Mouse (Mus musculus): ENCODE results near the gene Agbl4. TPM values are rescaled to one million over a fixed set of nuclear protein-coding genes. Genes with fewer than 3 reads are reported as not detected.

The Agbl4 gene
- total RNA-seq, 2 experiments from 2014 or later = 22.3 to 22.7 TPM

- DNase-seq (ENCODE audit: low spot score in 2 of 2) = peak; percentile 40 to 68
Observed at GRCm38 (mm10) chr4:111443906-111444615, 1046.6 kb downstream of the Agbl4 start.

GRCm38 (mm10) chr4:111444616-111445160 is 1047.2 kb downstream of the Agbl4 start:
- DNase-seq (ENCODE audit: low spot score in 2 of 2) = no peak

- no peak for DNase-seq (ENCODE audit: low spot score in 2 of 2)
Observed at GRCm38 (mm10) chr4:111447918-111448317, 1050.5 kb downstream of the Agbl4 start.

GRCm38 (mm10) chr4:111448586-111448985 is 1051.1 kb downstream of the Agbl4 start:
- DNase-seq (ENCODE audit: low spot score in 2 of 2) = no peak

GRCm38 (mm10) chr4:111449442-111450199 is 1052.2 kb downstream of the Agbl4 start:
- no peak for DNase-seq (ENCODE audit: low spot score in 2 of 2)

- no peak for DNase-seq (ENCODE audit: low spot score in 2 of 2)
Observed at GRCm38 (mm10) chr4:111451283-111451918, 1053.9 kb downstream of the Agbl4 start.

GRCm38 (mm10) chr4:111452192-111452591 is 1054.7 kb downstream of the Agbl4 start:
- no peak for DNase-seq (ENCODE audit: low spot score in 2 of 2)

GRCm38 (mm10) chr4:111453275-111453674 is 1055.8 kb downstream of the Agbl4 start:
- DNase-seq (ENCODE audit: low spot score in 2 of 2) = no peak

- DNase-seq (ENCODE audit: low spot score in 2 of 2) = no peak
Observed at GRCm38 (mm10) chr4:111455621-111456020, 1058.2 kb downstream of the Agbl4 start.

GRCm38 (mm10) chr4:111457568-111457967 is 1060.1 kb downstream of the Agbl4 start:
- no peak for DNase-seq (ENCODE audit: low spot score in 2 of 2)

GRCm38 (mm10) chr4:111467293-111467773 is 1069.9 kb downstream of the Agbl4 start:
- peak in 1 of 2 experiments; percentile 24 for DNase-seq (ENCODE audit: low spot score in 2 of 2)

GRCm38 (mm10) chr4:111467796-111468195 is 1070.3 kb downstream of the Agbl4 start:
- DNase-seq (ENCODE audit: low spot score in 2 of 2) = no peak

GRCm38 (mm10) chr4:111469847-111470246 is 1072.4 kb downstream of the Agbl4 start:
- DNase-seq (ENCODE audit: low spot score in 2 of 2) = no peak

GRCm38 (mm10) chr4:111471726-111472125 is 1074.3 kb downstream of the Agbl4 start:
- DNase-seq (ENCODE audit: low spot score in 2 of 2) = no peak

GRCm38 (mm10) chr4:111472511-111472910 is 1075.0 kb downstream of the Agbl4 start:
- DNase-seq (ENCODE audit: low spot score in 2 of 2) = no peak

- no peak for DNase-seq (ENCODE audit: low spot score in 2 of 2)
Observed at GRCm38 (mm10) chr4:111473014-111473413, 1075.6 kb downstream of the Agbl4 start.

- no peak for DNase-seq (ENCODE audit: low spot score in 2 of 2)
Observed at GRCm38 (mm10) chr4:111475374-111475971, 1078.0 kb downstream of the Agbl4 start.

GRCm38 (mm10) chr4:111477507-111477906 is 1080.0 kb downstream of the Agbl4 start:
- DNase-seq (ENCODE audit: low spot score in 2 of 2) = no peak

- no peak for DNase-seq (ENCODE audit: low spot score in 2 of 2)
Observed at GRCm38 (mm10) chr4:111483499-111483898, 1086.0 kb downstream of the Agbl4 start.

- DNase-seq (ENCODE audit: low spot score in 2 of 2) = no peak
Observed at GRCm38 (mm10) chr4:111485189-111485588, 1087.7 kb downstream of the Agbl4 start.

- DNase-seq (ENCODE audit: low spot score in 2 of 2) = no peak
Observed at GRCm38 (mm10) chr4:111486187-111486586, 1088.7 kb downstream of the Agbl4 start.
